Mouse (Mus musculus): ENCODE data around the gene Zfp977.
"Not testable (repeated sequence)": the region's sequence is repeated elsewhere in the genome, so short reads cannot be mapped to it uniquely, and the experiment has no call there.

Zfp977 gene

GRCm38 (mm10) chr7:42592413-42592812 lies at the start of gene Zfp977:
TSS of gene Zfp977 (minus strand) at chr7:42592547.
- in situ Hi-C loops (cut with MboI; ENCODE audit: low pct_unique_long_range_greater_than_20kb in 1 of 2, low sequenced_read_pairs in 2 of 2, unreplicated experiment in 1 of 2): not testable (repeated sequence)

GRCm38 (mm10) chr7:42631031-42631430 lies 38.7 kb upstream of the Zfp977 start:
- in situ Hi-C loops (cut with MboI; ENCODE audit: low pct_unique_long_range_greater_than_20kb in 1 of 2, low sequenced_read_pairs in 2 of 2, unreplicated experiment in 1 of 2): not testable (repeated sequence)

GRCm38 (mm10) chr7:42595666-42596065 lies 3.3 kb upstream of the Zfp977 start:
- in situ Hi-C loops (cut with MboI; ENCODE audit: low pct_unique_long_range_greater_than_20kb in 1 of 2, low sequenced_read_pairs in 2 of 2, unreplicated experiment in 1 of 2): not testable (repeated sequence)

- in situ Hi-C loops (cut with MboI; ENCODE audit: low pct_unique_long_range_greater_than_20kb in 1 of 2, low sequenced_read_pairs in 2 of 2, unreplicated experiment in 1 of 2): not testable (repeated sequence)
Observed at GRCm38 (mm10) chr7:42591311-42591710, 1.0 kb downstream of the Zfp977 start.

GRCm38 (mm10) chr7:42578488-42578887 lies 13.9 kb downstream of the Zfp977 start, which contains the start of gene Gm21028:
TSS of gene Gm21028 (minus strand) at chr7:42578588.
- in situ Hi-C loops (cut with MboI; ENCODE audit: low pct_unique_long_range_greater_than_20kb in 1 of 2, low sequenced_read_pairs in 2 of 2, unreplicated experiment in 1 of 2): no loop called here

GRCm38 (mm10) chr7:42551766-42552165 lies 40.6 kb downstream of the Zfp977 start:
- in situ Hi-C loops (cut with MboI; ENCODE audit: low pct_unique_long_range_greater_than_20kb in 1 of 2, low sequenced_read_pairs in 2 of 2, unreplicated experiment in 1 of 2): no loop called here

Data from mouse embryonic stem cell (cell line).